12 mouse cellular contexts compared by ENCODE assay signal in genomic region chr11:89175511-89175910, GRCm38 (mm10).
DNase-seq lines count a peak whose midpoint lies in the region; ATAC-seq and TF ChIP-seq lines count a peak whose summit lies in the region.
"Had no signal": no experiment of that assay in that cellular context is flagged by ENCODE, and none has a peak within 500 bp of the region (broad histone marks: within the 10 kb centered on the region; RNA-seq: fewer than 3 reads in every experiment).

No protein-coding gene starts in this region.

- H3K9me3 ChIP-seq in heart, embryonic 13.5 days: no peaks in the 10 kb centered on the region
- H3K9me3 ChIP-seq in ES-Bruce4 (replicated peaks; ENCODE audit: control insufficient read depth, insufficient read depth, low read length, poor library complexity, severe bottlenecking): no peaks in the 10 kb centered on the region
- H3K9me3 ChIP-seq in lung, postnatal 0 days (ENCODE audit: low read length): no peaks in the 10 kb centered on the region

- H3K4me2 ChIP-seq in heart, embryonic 13.5 days: peak overlapping the region; percentile 58
- H3K4me2 ChIP-seq in lung, postnatal 0 days (replicated peaks; ENCODE audit: low read depth, low read length): no peak overlapping the region

- WGBS in heart, embryonic 13.5 days: 4% methylated on average over 9 of the region's 9 CpGs
- under 1% methylated on average over 8 of the region's 9 CpGs for WGBS in lung, postnatal 0 days

- DNase-seq in heart, adult 11 months: no peak
- DNase-seq in embryo, embryonic 11 days: peak; percentile 50
- peak; percentile 67 for DNase-seq in lung, postnatal 0 days (ENCODE audit: low spot score)
- DNase-seq in cerebellum, adult 9-10 months: no peak
- DNase-seq in layer of hippocampus, adult 8-10 months (ENCODE audit: low spot score in 2 of 2): no peak
- DNase-seq: heart, postnatal 36 days; liver, postnatal 0 days; right cerebral cortex, postnatal 14 days had no signal

- no peak for TF ChIP-seq CTCF in ES-Bruce4 (IDR thresholded peaks at IDR 0.05; ENCODE audit: low read depth, low read length)
- TF ChIP-seq CTCF in lung, postnatal 0 days (IDR thresholded peaks at IDR 0.05): no peak

- no peak for TF ChIP-seq POLR2A in ES-Bruce4 (IDR thresholded peaks at IDR 0.05; ENCODE audit: insufficient read depth, low read length)

- H3K4me3 ChIP-seq in heart, embryonic 13.5 days: peak overlapping the region; percentile 22
- no peak overlapping the region for H3K4me3 ChIP-seq in ES-Bruce4 (ENCODE audit: low read depth, low read length)
- no peak overlapping the region for H3K4me3 ChIP-seq in lung, postnatal 0 days (ENCODE audit: low read depth, low read length)

- H3K27me3 ChIP-seq in heart, embryonic 13.5 days (replicated peaks): no peaks in the 10 kb centered on the region
- H3K27me3 ChIP-seq in ES-Bruce4 (ENCODE audit: control insufficient read depth, insufficient read depth, low read length, poor library complexity, severe bottlenecking): no peaks in the 10 kb centered on the region
- H3K27me3 ChIP-seq in lung, postnatal 0 days (replicated peaks; ENCODE audit: insufficient read depth, low read length): no peaks in the 10 kb centered on the region

- H3K27ac ChIP-seq in heart, embryonic 13.5 days (replicated peaks): no peak overlapping the region
- H3K27ac ChIP-seq in ES-Bruce4 (ENCODE audit: insufficient read depth, low read length): no peak overlapping the region; the same call in 1 of the 2 replicates
- H3K27ac ChIP-seq in lung, postnatal 0 days (ENCODE audit: low read length): no peak overlapping the region

- ATAC-seq in heart, embryonic 13.5 days (ENCODE audit: extremely low read depth, insufficient number of reproducible peaks, low FRiP score, low TSS enrichment): peak; percentile 38; the same call in 1 of the 2 replicates
- peak; percentile 87 for ATAC-seq in lung, postnatal 0 days
- no peak for ATAC-seq in frontal cortex, adult (ENCODE audit: low TSS enrichment)
- ATAC-seq: liver, postnatal 0 days had no signal

- peak overlapping the region; percentile 37; the same call in 1 of the 2 replicates for H3K9ac ChIP-seq in heart, embryonic 13.5 days
- no peak overlapping the region for H3K9ac ChIP-seq in ES-Bruce4 (ENCODE audit: low read depth, poor library complexity, severe bottlenecking)
- no peak overlapping the region for H3K9ac ChIP-seq in lung, postnatal 0 days (replicated peaks; ENCODE audit: low read depth)
- H3K9ac ChIP-seq: liver, postnatal 0 days had no signal

- H3K4me1 ChIP-seq in heart, embryonic 13.5 days: peaks cover 11% of the 10 kb centered on the region
- H3K4me1 ChIP-seq in ES-Bruce4 (ENCODE audit: control insufficient read depth, insufficient read depth, low read length): peaks cover 6% of the 10 kb centered on the region
- H3K4me1 ChIP-seq in lung, postnatal 0 days (ENCODE audit: insufficient read depth, low read depth, low read length): no peaks in the 10 kb centered on the region

- peak; percentile 49; the same call in 1 of the 2 replicates for TF ChIP-seq EP300 in ES-Bruce4 (IDR thresholded peaks at IDR 0.05; ENCODE audit: insufficient read depth, low read depth, low read length)
- no peak for TF ChIP-seq EP300 in lung, postnatal 0 days (IDR thresholded peaks at IDR 0.05)

- H3K36me3 ChIP-seq in heart, embryonic 13.5 days: no peaks in the 10 kb centered on the region
- no peaks in the 10 kb centered on the region for H3K36me3 ChIP-seq in ES-Bruce4 (ENCODE audit: control insufficient read depth, insufficient read depth, low read length, poor library complexity, severe bottlenecking)
- H3K36me3 ChIP-seq in lung, postnatal 0 days (ENCODE audit: insufficient read depth, low read length): no peaks in the 10 kb centered on the region
- H3K36me3 ChIP-seq: G1E had no signal

Comparison
In these comparisons a context has a peak if more than half of its experiments do, and no peak if none do; other contexts are left out.
1. DNase-seq: peak in embryo, embryonic 11 days (single experiment) and lung, postnatal 0 days (single experiment); none in heart, adult 11 months (single experiment), cerebellum, adult 9-10 months (single experiment) and layer of hippocampus, adult 8-10 months (0 of 2).